Mouse (Mus musculus) myocyte (in vitro differentiated cells): ENCODE data around the gene Fggy.

Experiments
- E2F4 ChIP-seq: IDR thresholded peaks from one replicate; pipeline ENCODE4 v1.6.1; 2011; ENCODE audit warnings: mild to moderate bottlenecking, control low read depth, moderate library complexity; ENCODE audit not compliant: insufficient read depth
- POLR2AphosphoS2 ChIP-seq: IDR thresholded peaks from one replicate; pipeline ENCODE4 v1.6.1; 2011; ENCODE audit warnings: low read depth, control low read depth; ENCODE audit not compliant: insufficient read length
- USF1 ChIP-seq: IDR thresholded peaks from one replicate; pipeline ENCODE4 v1.6.1; 2011; ENCODE audit warnings: low read depth, mild to moderate bottlenecking, control low read depth, moderate library complexity

- TF ChIP-seq USF1 (no peak), POLR2AphosphoS2 (no peak), E2F4 (no peak)
Measured at GRCm38 (mm10) chr4:95929936-95930335, 372.6 kb downstream of the Fggy start.
